Mouse (Mus musculus) stomach, postnatal 0 days (tissue): ENCODE data around the gene Spata20.

Experiments
- CTCF ChIP-seq: IDR thresholded peaks from 2 replicates; pipeline ENCODE4 v1.5.1; 2016; ENCODE audit warnings: antibody characterized with exemption, low read depth, mild to moderate bottlenecking, moderate library complexity
- EP300 ChIP-seq: optimal IDR thresholded peaks from 2 replicates; pipeline ENCODE3; 2016; ENCODE audit warnings: antibody characterized with exemption

- TF ChIP-seq CTCF: no peak
- TF ChIP-seq EP300: no peak
Measured at GRCm38 (mm10) chr11:94526171-94526879, 40.3 kb upstream of the Spata20 start.
